Mouse (Mus musculus) embryonic facial prominence, embryonic 12.5 days (tissue): Measurements from ENCODE around the gene Ptprr. TPM values are rescaled to one million over a fixed set of nuclear protein-coding genes. Genes with fewer than 3 reads are reported as not detected.

Experiments used
- ATAC-seq: fragments of 200-750 bp; cut with Nextera tagmentation; 2 replicates; pipeline ENCODE4 v1.8.0; 2017; ENCODE audit not compliant: insufficient number of reproducible peaks, insufficient read depth, low FRiP score, low TSS enrichment
- H3K27ac ChIP-seq: fragments of 300-500 bp; sonication (generic); 2 replicates; pipeline ENCODE4 v1.5.1; 2016; ENCODE audit warnings: mild to moderate bottlenecking
- H3K27me3 ChIP-seq: fragments of 300-500 bp; sonication (generic); 2 replicates; pipeline ENCODE4 v1.6.1; 2016; ENCODE audit warnings: mild to moderate bottlenecking, moderate library complexity
- H3K36me3 ChIP-seq: fragments of 300-500 bp; sonication (generic); 2 replicates; pipeline ENCODE4 v1.6.1; 2016; ENCODE audit warnings: mild to moderate bottlenecking
- H3K4me1 ChIP-seq: fragments of 300-500 bp; sonication (generic); 2 replicates; pipeline ENCODE4 v1.6.1; 2016
- H3K4me2 ChIP-seq: fragments of 300-500 bp; sonication (generic); replicated peaks from 2 replicates; pipeline ENCODE4 v1.6.1; 2016; ENCODE audit warnings: mild to moderate bottlenecking, moderate library complexity
- H3K4me3 ChIP-seq: fragments of 300-500 bp; sonication (generic); 2 replicates; pipeline ENCODE4 v1.5.1; 2016; ENCODE audit warnings: mild to moderate bottlenecking
- H3K9ac ChIP-seq: fragments of 300-500 bp; sonication (generic); 2 replicates; pipeline ENCODE4 v1.6.1; 2016; ENCODE audit warnings: mild to moderate bottlenecking, moderate library complexity
- H3K9me3 ChIP-seq: fragments of 300-500 bp; sonication (generic); 2 replicates; pipeline ENCODE4 v1.6.1; 2016; ENCODE audit warnings: mild to moderate bottlenecking, moderate library complexity
- WGBS: fragments of 180-500 bp; shearing (Covaris S2); methylation state at CpG from one replicate; pipeline ENCODE4 v1.1.7; 2016; 5-methylcytosine and 5-hydroxymethylcytosine counted together
- polyA plus RNA-seq: library from polyadenylated mRNA; unstranded; fragments of >200 nt; fragmentation: Nextera tagmentation; extraction: Ambion mirVana; gene quantifications from 2 replicates; pipeline ENCODE4 v1.2.1, GENCODE M21; 2016

The Ptprr gene
- polyA plus RNA-seq, 1 experiment from 2014 or later = 5.9 TPM

DNA sequence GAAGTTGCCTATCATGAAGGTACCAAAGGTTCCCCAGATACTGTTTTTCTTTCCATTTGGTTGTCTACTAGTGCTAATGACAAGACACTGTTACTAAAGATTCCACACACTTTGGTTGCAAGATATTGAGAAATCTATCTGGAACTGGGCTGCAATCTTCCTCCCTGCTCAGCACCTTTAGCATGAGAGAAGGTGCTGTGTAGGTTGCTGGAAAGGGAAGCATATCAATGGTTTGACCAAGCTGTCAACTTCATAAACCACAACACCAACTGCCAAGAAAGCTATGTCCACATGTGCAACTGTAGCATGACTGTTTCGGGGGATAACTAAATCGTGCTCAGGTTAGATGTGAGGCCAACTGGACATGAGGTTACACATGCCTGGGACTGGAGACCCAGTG, 103.5 kb downstream of the Ptprr start:
- ATAC-seq = no peak
- no peaks in the 10 kb centered on the region for H3K36me3 ChIP-seq
- no peaks in the 10 kb centered on the region for H3K27me3 ChIP-seq
- no peak overlapping the region for H3K4me3 ChIP-seq
- no peaks in the 10 kb centered on the region for H3K4me1 ChIP-seq
- no peaks in the 10 kb centered on the region for H3K9me3 ChIP-seq
- no peak overlapping the region for H3K27ac ChIP-seq
- H3K4me2 ChIP-seq = no peak overlapping the region
- WGBS = 87% methylated on average over 2 of the region's 2 CpGs
- no peak overlapping the region for H3K9ac ChIP-seq

DNA sequence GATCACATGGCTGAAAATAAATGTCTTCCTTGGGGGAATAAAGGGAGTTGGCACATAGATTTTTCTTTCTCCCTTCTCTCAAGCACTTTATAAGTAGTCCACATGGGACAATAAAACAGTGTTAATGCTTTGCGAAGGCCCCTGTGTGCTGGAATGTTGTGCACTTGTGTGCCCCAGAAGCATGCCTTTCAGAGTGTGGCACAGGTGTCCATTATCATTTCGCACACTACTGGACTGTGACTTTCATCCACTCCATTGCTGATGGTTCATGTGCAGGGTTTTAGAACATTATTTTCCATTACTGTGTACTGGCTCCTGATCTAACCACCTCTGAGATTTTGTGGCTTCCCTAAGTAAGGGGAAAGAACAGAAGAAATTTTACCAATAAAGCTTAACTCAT, 105.8 kb downstream of the Ptprr start:
- Histone ChIP-seq H3K36me3 (no peaks in the 10 kb centered on the region), H3K27ac (no peak overlapping the region), H3K9ac (no peak overlapping the region), H3K4me3 (no peak overlapping the region), H3K4me1 (no peaks in the 10 kb centered on the region), H3K27me3 (no peaks in the 10 kb centered on the region), H3K4me2 (no peak overlapping the region), H3K9me3 (no peaks in the 10 kb centered on the region)
- ATAC-seq = no peak
- 90% methylated on average over 2 of the region's 2 CpGs for WGBS

DNA sequence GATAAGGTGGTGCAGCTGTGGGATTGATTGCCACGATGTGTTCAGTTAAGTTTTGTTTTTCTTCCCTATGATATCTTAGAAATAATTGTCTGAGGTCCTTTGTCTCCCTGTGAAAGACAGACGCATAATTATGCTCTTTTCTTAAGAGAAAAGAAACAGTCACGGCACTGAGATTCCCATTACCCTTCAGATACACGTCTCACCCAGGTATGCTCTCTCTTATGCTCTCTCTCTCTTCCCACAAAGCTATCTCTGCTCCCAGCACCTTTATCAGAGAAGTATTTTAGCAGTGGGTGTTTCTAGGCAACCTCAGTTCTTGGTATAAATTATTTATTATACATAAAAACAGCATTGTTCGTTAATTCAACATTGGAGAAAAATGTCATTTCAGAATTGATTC, 107.4 kb downstream of the Ptprr start:
- Histone ChIP-seq H3K4me3 (no peak overlapping the region), H3K36me3 (no peaks in the 10 kb centered on the region), H3K4me1 (no peaks in the 10 kb centered on the region), H3K9ac (no peak overlapping the region), H3K9me3 (no peaks in the 10 kb centered on the region), H3K27ac (no peak overlapping the region), H3K4me2 (no peak overlapping the region), H3K27me3 (no peaks in the 10 kb centered on the region)
- no peak for ATAC-seq
- WGBS = 76% methylated on average over 5 of the region's 5 CpGs

DNA sequence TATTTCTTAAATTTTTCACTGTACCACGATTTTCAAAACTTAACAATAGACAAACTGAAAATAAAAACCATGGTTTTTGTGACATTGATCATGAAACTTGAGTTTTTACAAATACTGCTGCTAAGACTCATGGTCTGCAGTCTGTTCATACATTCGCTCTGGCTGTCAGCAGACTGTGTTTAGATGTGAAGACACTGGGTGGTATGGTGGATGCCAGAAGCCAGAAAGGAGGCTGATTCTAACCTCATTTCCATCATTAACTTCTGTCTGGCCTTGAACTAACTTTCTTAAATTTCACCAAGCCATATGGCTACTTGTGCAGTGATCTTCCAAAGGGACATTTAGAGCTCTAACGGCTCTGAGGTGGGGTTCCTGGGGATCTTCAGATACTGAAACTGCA, 112.4 kb downstream of the Ptprr start:
- Histone ChIP-seq H3K9ac (no peak overlapping the region), H3K9me3 (no peaks in the 10 kb centered on the region), H3K4me2 (no peak overlapping the region), H3K27ac (no peak overlapping the region), H3K4me3 (no peak overlapping the region), H3K36me3 (no peaks in the 10 kb centered on the region), H3K4me1 (0 out of 2 replicates have a peak, but pooled peaks cover 4% of the 10 kb centered on the region), H3K27me3 (no peaks in the 10 kb centered on the region)
- 73% methylated on average over 3 of the region's 3 CpGs for WGBS
- no peak for ATAC-seq

DNA sequence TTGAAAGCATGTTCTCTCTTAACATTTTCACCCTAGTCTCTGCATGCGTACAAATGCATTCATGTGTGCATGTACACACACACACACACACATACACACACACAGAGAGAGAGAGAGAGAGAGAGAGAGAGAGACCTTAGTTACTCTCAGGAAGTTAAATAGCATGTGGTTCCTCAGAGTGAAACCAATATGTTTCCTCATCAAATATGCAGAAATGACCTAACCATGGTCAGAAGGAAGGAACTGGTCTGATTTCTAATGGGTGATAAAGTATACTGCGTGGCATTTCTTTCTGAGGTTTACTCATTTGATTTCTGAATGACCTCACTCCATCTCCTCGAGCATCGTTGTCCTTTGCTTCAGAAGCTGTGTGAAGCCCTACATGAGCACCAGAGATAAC, 113.2 kb downstream of the Ptprr start:
- H3K9me3 ChIP-seq = no peaks in the 10 kb centered on the region
- no peaks in the 10 kb centered on the region for H3K27me3 ChIP-seq
- H3K36me3 ChIP-seq = no peaks in the 10 kb centered on the region
- H3K4me1 ChIP-seq = 0 out of 2 replicates have a peak, but pooled peaks cover 4% of the 10 kb centered on the region
- H3K27ac ChIP-seq = no peak overlapping the region
- H3K4me2 ChIP-seq = no peak overlapping the region
- WGBS = 81% methylated on average over 4 of the region's 4 CpGs
- ATAC-seq = no peak
- no peak overlapping the region for H3K4me3 ChIP-seq
- no peak overlapping the region for H3K9ac ChIP-seq

DNA sequence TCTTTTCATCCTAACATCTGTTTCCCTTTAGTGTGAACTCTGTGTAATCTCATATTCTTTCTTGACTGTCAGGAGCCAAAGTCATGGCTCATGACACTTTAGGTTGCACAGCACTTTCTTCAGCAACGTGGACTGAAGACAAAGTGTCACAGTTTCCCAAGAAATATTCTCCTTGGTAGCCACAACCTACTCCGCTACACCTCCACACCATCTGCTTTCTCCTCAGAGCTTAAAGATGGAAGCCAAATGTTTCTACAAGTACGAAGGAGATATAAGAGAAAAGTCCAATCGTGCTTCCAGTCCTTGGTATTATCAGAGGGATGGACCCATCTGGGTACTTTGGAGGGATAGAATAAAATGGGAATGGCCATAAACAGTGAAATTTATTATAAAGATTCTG, 114.2 kb downstream of the Ptprr start:
- Histone ChIP-seq H3K9ac (no peak overlapping the region), H3K4me3 (no peak overlapping the region), H3K4me1 (0 out of 2 replicates have a peak, but pooled peaks cover 4% of the 10 kb centered on the region), H3K27ac (no peak overlapping the region), H3K36me3 (no peaks in the 10 kb centered on the region), H3K9me3 (no peaks in the 10 kb centered on the region), H3K4me2 (no peak overlapping the region), H3K27me3 (no peaks in the 10 kb centered on the region)
- 64% methylated on average over 4 of the region's 4 CpGs for WGBS
- ATAC-seq = no peak

GRCm38 (mm10) chr10:116135187-116135586, 117.2 kb downstream of the Ptprr start:
- H3K4me2 ChIP-seq = no peak overlapping the region
- H3K9ac ChIP-seq = no peak overlapping the region
- H3K9me3 ChIP-seq = no peaks in the 10 kb centered on the region
- no peak overlapping the region for H3K4me3 ChIP-seq
- H3K36me3 ChIP-seq = no peaks in the 10 kb centered on the region
- H3K27ac ChIP-seq = no peak overlapping the region
- 83% methylated on average over 2 of the region's 2 CpGs for WGBS
- no peak for ATAC-seq
- H3K27me3 ChIP-seq = no peaks in the 10 kb centered on the region
- 0 out of 2 replicates have a peak, but pooled peaks cover 4% of the 10 kb centered on the region for H3K4me1 ChIP-seq

DNA sequence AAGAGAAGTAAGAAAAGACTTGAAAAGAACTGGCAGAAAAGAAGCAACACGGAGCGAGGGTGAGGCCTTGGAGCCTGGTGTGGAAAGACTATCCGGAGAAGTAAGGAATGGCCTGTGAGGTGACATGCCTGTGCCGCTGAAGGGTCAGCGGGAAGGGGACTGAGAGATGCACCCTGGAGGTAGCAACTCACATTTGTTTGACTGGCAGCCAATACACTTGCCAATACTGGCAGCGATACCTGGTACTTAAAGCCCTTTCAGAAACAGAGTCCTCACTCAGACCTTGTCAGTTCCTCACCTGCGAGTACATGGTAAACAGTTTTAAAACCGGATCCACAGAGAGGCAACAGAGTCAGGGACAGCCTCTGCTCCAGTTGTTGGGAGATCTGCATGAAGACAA, 122.2 kb downstream of the Ptprr start:
- no peaks in the 10 kb centered on the region for H3K4me1 ChIP-seq
- H3K9me3 ChIP-seq = no peaks in the 10 kb centered on the region
- H3K9ac ChIP-seq = no peak overlapping the region
- no peaks in the 10 kb centered on the region for H3K36me3 ChIP-seq
- H3K27ac ChIP-seq = no peak overlapping the region
- no peaks in the 10 kb centered on the region for H3K27me3 ChIP-seq
- WGBS = 89% methylated on average over 8 of the region's 8 CpGs
- H3K4me3 ChIP-seq = no peak overlapping the region
- H3K4me2 ChIP-seq = no peak overlapping the region
- ATAC-seq = no peak

GRCm38 (mm10) chr10:116143684-116144083, 125.7 kb downstream of the Ptprr start:
- WGBS = 90% methylated on average over 10 of the region's 10 CpGs

DNA sequence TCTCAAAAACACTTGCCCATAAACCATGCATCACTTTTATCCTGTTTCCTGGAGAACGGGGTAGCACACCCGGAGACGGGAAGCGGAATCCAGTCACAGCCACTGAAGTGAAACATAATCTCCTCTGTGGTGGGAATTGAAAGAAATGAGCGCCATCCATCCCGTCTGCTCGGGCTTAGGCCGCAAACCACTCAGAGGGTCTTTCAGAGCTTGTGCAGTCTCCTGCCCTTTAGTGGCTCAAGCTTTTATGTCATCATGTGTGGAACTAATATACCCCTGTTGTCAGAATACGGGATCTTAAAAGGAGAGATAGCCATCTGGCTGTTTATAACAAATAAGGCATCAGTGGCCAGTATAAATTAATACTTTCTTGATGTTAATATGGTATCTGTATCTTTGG, 128.1 kb downstream of the Ptprr start:
- H3K4me3 ChIP-seq = no peak overlapping the region
- H3K27me3 ChIP-seq = no peaks in the 10 kb centered on the region
- H3K27ac ChIP-seq = no peak overlapping the region
- no peaks in the 10 kb centered on the region for H3K9me3 ChIP-seq
- no peak overlapping the region for H3K4me2 ChIP-seq
- WGBS = 35% methylated on average over 9 of the region's 9 CpGs
- no peaks in the 10 kb centered on the region for H3K4me1 ChIP-seq
- ATAC-seq = no peak
- H3K36me3 ChIP-seq = no peaks in the 10 kb centered on the region
- no peak overlapping the region for H3K9ac ChIP-seq

More at GRCm38 (mm10) chr10:116143684-116144083, 125.7 kb downstream of the Ptprr start:
- H3K4me2 ChIP-seq = no peak overlapping the region
- no peaks in the 10 kb centered on the region for H3K9me3 ChIP-seq
- H3K4me3 ChIP-seq = no peak overlapping the region
- H3K27ac ChIP-seq = no peak overlapping the region
- no peaks in the 10 kb centered on the region for H3K36me3 ChIP-seq
- H3K27me3 ChIP-seq = no peaks in the 10 kb centered on the region
- H3K9ac ChIP-seq = no peak overlapping the region
- ATAC-seq = no peak
- no peaks in the 10 kb centered on the region for H3K4me1 ChIP-seq

DNA sequence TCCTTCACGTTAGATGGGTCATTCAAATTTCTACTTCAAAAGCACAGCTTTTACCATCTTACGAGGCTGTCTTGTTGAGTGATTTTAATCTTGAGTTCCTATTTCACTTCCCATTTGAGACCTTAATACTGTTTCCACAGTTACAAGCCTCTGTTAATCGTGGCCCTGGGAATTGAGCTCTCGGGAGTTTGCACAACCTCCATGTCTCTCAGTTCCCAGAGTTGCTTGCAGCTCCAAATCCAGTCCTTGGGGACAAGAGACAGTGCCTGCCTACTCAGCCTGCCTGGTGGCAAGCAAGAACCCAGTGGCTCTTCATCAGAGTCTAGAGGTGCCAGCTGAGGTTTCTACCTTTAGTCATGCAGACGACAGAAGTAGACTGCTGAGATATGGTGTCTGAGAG, 136.7 kb downstream of the Ptprr start:
- no peak overlapping the region for H3K27ac ChIP-seq
- no peaks in the 10 kb centered on the region for H3K27me3 ChIP-seq
- H3K9ac ChIP-seq = no peak overlapping the region
- H3K9me3 ChIP-seq = peaks cover 3% of the 10 kb centered on the region; the same call in 1 of the 2 replicates
- H3K4me1 ChIP-seq = no peaks in the 10 kb centered on the region
- no peak overlapping the region for H3K4me3 ChIP-seq
- H3K36me3 ChIP-seq = no peaks in the 10 kb centered on the region
- WGBS = 55% methylated on average over 5 of the region's 5 CpGs
- no peak overlapping the region for H3K4me2 ChIP-seq
- ATAC-seq = no peak

DNA sequence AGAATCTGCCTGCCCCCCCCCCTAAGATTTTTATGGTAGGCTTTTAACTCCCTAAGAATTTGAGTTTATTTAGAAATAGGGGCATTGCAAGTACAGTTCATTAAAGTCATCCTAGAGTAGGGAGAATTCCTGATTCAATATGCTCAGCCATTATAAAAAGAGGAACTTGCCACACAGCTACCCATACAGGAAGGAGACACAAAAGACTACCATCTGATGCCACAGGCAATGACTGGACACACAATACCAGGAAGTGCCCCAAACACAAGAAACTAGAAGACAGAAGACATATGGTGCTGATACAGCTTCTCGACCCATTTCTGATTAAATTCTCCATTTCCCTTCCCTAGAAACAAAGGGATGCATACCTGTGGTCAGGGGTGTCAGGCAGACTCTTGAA, 138.7 kb downstream of the Ptprr start:
- no peaks in the 10 kb centered on the region for H3K4me1 ChIP-seq
- 83% methylated on average over 1 of the region's 1 CpGs for WGBS
- H3K4me3 ChIP-seq = no peak overlapping the region
- H3K9ac ChIP-seq = no peak overlapping the region
- no peak for ATAC-seq
- no peaks in the 10 kb centered on the region for H3K36me3 ChIP-seq
- H3K27ac ChIP-seq = no peak overlapping the region
- peaks cover 3% of the 10 kb centered on the region; the same call in 1 of the 2 replicates for H3K9me3 ChIP-seq
- no peaks in the 10 kb centered on the region for H3K27me3 ChIP-seq
- H3K4me2 ChIP-seq = no peak overlapping the region

DNA sequence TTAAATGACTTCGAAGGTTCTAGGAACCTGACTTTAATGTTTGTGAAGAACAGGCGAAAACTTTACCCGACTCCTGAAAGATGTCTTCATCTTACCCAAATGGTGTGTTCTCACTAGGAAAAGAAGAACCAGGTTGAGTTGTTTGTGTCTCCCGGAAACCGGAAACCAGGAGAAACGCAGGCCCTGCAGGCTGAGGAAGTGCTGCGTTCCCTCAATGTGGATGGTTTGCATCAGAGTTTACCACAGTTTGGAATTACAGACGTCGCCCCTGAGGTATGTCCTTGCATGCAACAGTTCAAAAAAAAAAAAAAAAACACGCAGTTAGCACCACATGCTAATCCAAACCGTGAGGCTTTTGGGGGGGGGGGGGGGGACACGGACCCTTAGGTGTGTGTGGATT, 144.3 kb downstream of the Ptprr start:
- Histone ChIP-seq H3K4me3 (no peak overlapping the region), H3K4me2 (no peak overlapping the region), H3K9ac (no peak overlapping the region), H3K27ac (no peak overlapping the region), H3K36me3 (no peaks in the 10 kb centered on the region), H3K9me3 (no peaks in the 10 kb centered on the region), H3K4me1 (no peaks in the 10 kb centered on the region), H3K27me3 (no peaks in the 10 kb centered on the region)
- ATAC-seq = no peak
- 46% methylated on average over 10 of the region's 12 CpGs for WGBS
